ENCODE assay signal across 8 mouse cellular contexts in the genomic region with DNA sequence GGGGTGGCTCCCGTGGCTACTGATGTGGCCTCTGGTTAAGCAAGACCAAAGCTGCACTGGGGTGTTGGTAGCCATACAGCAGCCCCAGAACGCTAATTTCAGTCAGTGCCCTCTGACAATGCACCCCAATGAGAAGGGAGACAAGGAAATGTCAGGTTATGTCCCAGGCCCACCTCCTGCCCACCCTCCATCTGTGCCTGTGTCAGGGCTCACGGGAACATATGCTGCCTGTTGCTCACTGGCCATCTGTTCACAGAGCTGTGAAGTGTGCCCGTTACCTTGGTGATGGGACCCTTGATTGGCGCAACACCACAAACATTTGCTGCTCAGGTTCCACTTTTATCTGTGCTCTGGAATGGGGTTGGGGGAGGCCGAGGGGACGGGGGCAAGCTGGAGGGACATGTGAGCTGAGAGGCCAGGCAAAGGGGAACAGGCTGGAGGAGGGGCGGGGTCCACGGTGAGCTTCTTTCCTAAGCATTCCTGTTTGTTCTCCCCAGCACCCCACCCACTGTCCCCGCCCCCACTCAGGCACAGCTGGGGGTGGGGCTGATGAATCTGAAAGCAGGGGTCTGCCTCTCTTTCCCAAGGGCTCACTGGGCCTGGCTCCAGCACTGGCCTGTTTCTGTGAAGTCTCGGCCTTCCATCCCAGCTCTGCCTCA. TPM values are rescaled to one million over a fixed set of nuclear protein-coding genes. Genes with fewer than 3 reads are reported as not detected.
DNase-seq lines count a peak whose midpoint lies in the region; ATAC-seq and TF ChIP-seq lines count a peak whose summit lies in the region.

No protein-coding gene starts in this region.

- H3K27ac ChIP-seq in cerebellum, adult 2 months (ENCODE audit: insufficient read depth, low read length): no peak overlapping the region
- H3K27ac ChIP-seq in testis, adult 2 months (ENCODE audit: control insufficient read depth, insufficient read depth, low read depth, low read length): no peak overlapping the region

- peak; percentile 32 to 52 for DNase-seq in cerebellum, adult 2 months
- DNase-seq in testis, postnatal 14 days (ENCODE audit: low spot score): no peak
- DNase-seq in layer of hippocampus, adult 18-20 months (ENCODE audit: low spot score in 2 of 2): peak; percentile 43 to 83
- peak; percentile 85 for DNase-seq in mesoderm, embryonic 11.5 days (ENCODE audit: low read depth, low spot score)
- DNase-seq in B cell, adult 2 months: no peak

- no peaks in the 10 kb centered on the region; the same call in 1 of the 2 replicates for H3K27me3 ChIP-seq in cerebellum, adult 2 months (ENCODE audit: control insufficient read depth, insufficient read depth, low read length)
- H3K27me3 ChIP-seq in testis, adult 2 months (ENCODE audit: control insufficient read depth, insufficient read depth, low read length): no peaks in the 10 kb centered on the region

- no peak overlapping the region for H3K4me3 ChIP-seq in cerebellum, adult 2 months (replicated peaks; ENCODE audit: insufficient read depth, low read depth, low read length)
- H3K4me3 ChIP-seq in testis, adult 2 months (ENCODE audit: control insufficient read depth, low read depth, low read length): peak overlapping the region; percentile 42

- ATAC-seq in cerebellum, adult (ENCODE audit: insufficient number of reproducible peaks, low FRiP score, low TSS enrichment): no peak
- no peak for ATAC-seq in megakaryocyte-erythroid progenitor cell, adult 5-6 weeks (replicated peaks; ENCODE audit: low FRiP score, low TSS enrichment, poor library complexity, severe bottlenecking)

- H3K36me3 ChIP-seq in testis, adult 2 months (ENCODE audit: control insufficient read depth, insufficient read depth, low read length): no peaks in the 10 kb centered on the region

- 16% methylated on average over 11 of the region's 11 CpGs for WGBS in cerebellum, adult 2 months

- TF ChIP-seq CTCF in cerebellum, adult 2 months (IDR thresholded peaks at IDR 0.05; ENCODE audit: borderline replicate concordance, insufficient read depth, low read depth, low read length): no peak
- TF ChIP-seq CTCF in testis, adult 2 months (IDR thresholded peaks at IDR 0.05; ENCODE audit: control insufficient read depth, insufficient read depth, insufficient replicate concordance, low read depth, low read length): no peak

- peaks cover 6% of the 10 kb centered on the region for H3K4me1 ChIP-seq in cerebellum, adult 2 months (ENCODE audit: control insufficient read depth, insufficient read depth, low read length)
- peaks cover 8% of the 10 kb centered on the region for H3K4me1 ChIP-seq in testis, adult 2 months (ENCODE audit: control insufficient read depth, insufficient read depth, low read length)

- TF ChIP-seq POLR2A in cerebellum, adult 2 months (IDR thresholded peaks at IDR 0.05; ENCODE audit: borderline replicate concordance, insufficient read depth, low read length): no peak
- no peak for TF ChIP-seq POLR2A in testis, adult 2 months (IDR thresholded peaks at IDR 0.05; ENCODE audit: control insufficient read depth, low read depth, low read length)

RNA-seq across cellular contexts. Expression of a gene that starts 44.6 kb away (rescaled TPM):
- polyA plus RNA-seq in cerebellum, adult 2 months (2012; rRNA removed): 33.8 TPM in 2 replicates
- polyA plus RNA-seq in testis, adult 2 months (2012; rRNA removed): 16.5 and 16.8 TPM in 2 replicates
- total RNA-seq in layer of hippocampus, adult 18-20 months (2021): 10 to 100 TPM; 48.6 to 48.9 TPM
- total RNA-seq in megakaryocyte-erythroid progenitor cell, adult 5-6 weeks (2014; fragmentation: Nextera tagmentation): 8.0 and 11.9 TPM in 2 replicates
- 9.8 and 11.0 TPM in 2 replicates for total RNA-seq in megakaryocyte-erythroid progenitor cell, adult 5-6 weeks (2017)

RNA-seq across cellular contexts. Expression of a gene that starts 59.0 kb away (rescaled TPM):
- polyA plus RNA-seq in cerebellum, adult 2 months (2012; rRNA removed): 157 and 162 TPM in 2 replicates
- 50.8 and 58.3 TPM in 2 replicates for polyA plus RNA-seq in testis, adult 2 months (2012; rRNA removed)
- 100 to 1,000 TPM; 127 to 129 TPM for total RNA-seq in layer of hippocampus, adult 18-20 months (2021)
- 161 and 162 TPM in 2 replicates for total RNA-seq in megakaryocyte-erythroid progenitor cell, adult 5-6 weeks (2014; fragmentation: Nextera tagmentation)
- total RNA-seq in megakaryocyte-erythroid progenitor cell, adult 5-6 weeks (2017): 154 and 171 TPM in 2 replicates

RNA-seq across cellular contexts. Expression of a gene that starts 59.1 kb away (rescaled TPM):
- polyA plus RNA-seq in cerebellum, adult 2 months (2012; rRNA removed): 58.2 and 68.7 TPM in 2 replicates
- polyA plus RNA-seq in testis, adult 2 months (2012; rRNA removed): 230 and 281 TPM in 2 replicates
- 10 to 100 TPM; 26.6 to 33.7 TPM for total RNA-seq in layer of hippocampus, adult 18-20 months (2021)
- total RNA-seq in megakaryocyte-erythroid progenitor cell, adult 5-6 weeks (2014; fragmentation: Nextera tagmentation): 52.9 and 80.9 TPM in 2 replicates
- 58.9 and 68.9 TPM in 2 replicates for total RNA-seq in megakaryocyte-erythroid progenitor cell, adult 5-6 weeks (2017)

Comparison
In these comparisons a context has a peak if more than half of its experiments do, and no peak if none do; other contexts are left out.
1. DNase-seq: peak in cerebellum, adult 2 months (2 of 2), layer of hippocampus, adult 18-20 months (2 of 2) and mesoderm, embryonic 11.5 days (single experiment); none in testis, postnatal 14 days (single experiment) and B cell, adult 2 months (0 of 2).